ENCODE assay signal across 30 mouse cellular contexts in the genomic region with DNA sequence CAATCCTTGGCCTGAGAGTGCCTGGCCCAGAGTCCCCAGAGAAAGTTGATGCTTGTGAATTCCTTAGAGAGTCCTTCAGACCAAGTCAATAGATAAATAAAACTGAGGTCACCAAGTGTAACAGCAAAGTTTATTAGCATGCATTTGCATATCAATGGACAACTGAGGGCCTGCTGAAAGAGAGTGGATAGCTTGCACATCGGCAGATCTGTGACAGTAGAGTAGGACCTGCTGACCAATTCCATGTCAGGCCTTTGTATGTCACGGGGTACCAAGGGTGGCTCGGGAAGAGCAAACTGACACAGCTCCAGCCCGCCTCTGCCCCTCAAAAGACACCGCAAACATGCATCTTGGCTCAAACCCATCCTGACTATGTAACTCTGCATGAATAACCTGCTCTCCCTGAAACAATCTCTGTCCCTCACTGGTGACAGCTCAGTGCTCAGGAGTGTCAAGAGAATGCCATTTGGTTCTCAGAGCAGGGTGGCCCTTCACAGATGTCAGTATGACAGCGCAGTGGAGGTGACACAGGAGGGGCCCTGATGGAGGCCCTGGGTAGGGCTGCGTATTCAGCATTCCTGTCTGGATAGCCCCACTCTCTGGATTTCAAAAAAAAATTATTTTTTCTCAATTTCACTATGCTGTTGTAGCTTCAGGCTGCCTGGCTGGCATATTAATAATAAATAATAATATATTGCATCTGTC.
DNase-seq lines count a peak whose midpoint lies in the region; ATAC-seq and TF ChIP-seq lines count a peak whose summit lies in the region.
"Had no signal": no experiment of that assay in that cellular context is flagged by ENCODE, and none has a peak within 500 bp of the region (broad histone marks: within the 10 kb centered on the region; RNA-seq: fewer than 3 reads in every experiment).

No protein-coding gene starts in this region.

- 0 out of 2 replicates have a peak, but pooled peaks have one; percentile 29 for ATAC-seq in embryonic facial prominence, embryonic 11.5 days (replicated peaks; ENCODE audit: insufficient number of reproducible peaks, low FRiP score, low TSS enrichment, low read depth)
- peak; percentile 68 for ATAC-seq in hindbrain, embryonic 11.5 days (ENCODE audit: low FRiP score)
- no peak for ATAC-seq in hindbrain, postnatal 0 days
- ATAC-seq in neural tube, embryonic 12.5 days (ENCODE audit: low FRiP score, low read depth), result 0 out of 2 replicates have a peak, but pooled peaks have one; percentile 30
- no peak for ATAC-seq in neural tube, embryonic 15.5 days (ENCODE audit: low FRiP score)
- ATAC-seq: inflammation-experienced regulatory T-cells, adult 6 months; Patski had no signal

- H3K9ac ChIP-seq in embryonic facial prominence, embryonic 11.5 days (replicated peaks; ENCODE audit: low read length), result no peak overlapping the region
- no peak overlapping the region for H3K9ac ChIP-seq in hindbrain, embryonic 11.5 days (ENCODE audit: low read depth, low read length)
- H3K9ac ChIP-seq in hindbrain, postnatal 0 days (replicated peaks; ENCODE audit: low read length), result no peak overlapping the region
- no peak overlapping the region for H3K9ac ChIP-seq in neural tube, embryonic 12.5 days
- H3K9ac ChIP-seq in neural tube, embryonic 15.5 days (replicated peaks), result no peak overlapping the region
- H3K9ac ChIP-seq: embryonic facial prominence, embryonic 15.5 days; kidney, embryonic 15.5 days; limb, embryonic 13.5 days; lung, embryonic 15.5 days had no signal

- no peak for DNase-seq in embryonic facial prominence, embryonic 11.5 days (ENCODE audit: low spot score)
- no peak for DNase-seq in embryonic facial prominence, embryonic 10.5 days (ENCODE audit: low spot score)
- no peak for DNase-seq in hindbrain, embryonic 11.5 days (ENCODE audit: low spot score)
- no peak for DNase-seq in hindbrain, postnatal 0 days (ENCODE audit: low spot score)
- DNase-seq in cerebellum, adult 18-20 months, result no peak
- no peak for DNase-seq in kidney, postnatal 36 days
- DNase-seq: adrenal gland, postnatal 25 days; gastrocnemius, postnatal 25 days; heart, adult 18-20 months; heart, postnatal 36 days; kidney, adult 11 months; kidney, postnatal 25 days; right cerebral cortex, postnatal 4 days; thymus, adult 18-20 months; thymus, postnatal 36 days had no signal

- no peak overlapping the region for H3K4me2 ChIP-seq in embryonic facial prominence, embryonic 11.5 days (ENCODE audit: low read depth, low read length)
- no peak overlapping the region for H3K4me2 ChIP-seq in hindbrain, embryonic 11.5 days (replicated peaks; ENCODE audit: low read depth, low read length)
- H3K4me2 ChIP-seq in hindbrain, postnatal 0 days (ENCODE audit: low read depth, low read length), result no peak overlapping the region
- H3K4me2 ChIP-seq in neural tube, embryonic 12.5 days (replicated peaks), result no peak overlapping the region
- no peak overlapping the region for H3K4me2 ChIP-seq in neural tube, embryonic 15.5 days
- H3K4me2 ChIP-seq: embryonic facial prominence, embryonic 15.5 days; heart, embryonic 11.5 days; kidney, embryonic 15.5 days; limb, embryonic 13.5 days; liver, embryonic 11.5 days; lung, embryonic 15.5 days had no signal

- no peak overlapping the region for H3K27ac ChIP-seq in embryonic facial prominence, embryonic 11.5 days (replicated peaks; ENCODE audit: low read depth, low read length)
- H3K27ac ChIP-seq in embryonic facial prominence, embryonic 10.5 days (replicated peaks), result no peak overlapping the region
- no peak overlapping the region for H3K27ac ChIP-seq in hindbrain, embryonic 11.5 days (ENCODE audit: low read depth, low read length)
- no peak overlapping the region for H3K27ac ChIP-seq in hindbrain, postnatal 0 days
- no peak overlapping the region for H3K27ac ChIP-seq in neural tube, embryonic 12.5 days
- H3K27ac ChIP-seq in neural tube, embryonic 15.5 days (replicated peaks), result no peak overlapping the region
- H3K27ac ChIP-seq: embryonic facial prominence, embryonic 15.5 days; kidney, embryonic 15.5 days; layer of hippocampus, adult 2 months; left cerebral cortex, adult 2 months; limb, embryonic 13.5 days; lung, embryonic 15.5 days; midbrain, embryonic 10.5 days; stomach, postnatal 0 days had no signal

- H3K4me3 ChIP-seq in embryonic facial prominence, embryonic 11.5 days (ENCODE audit: low read depth, low read length), result no peak overlapping the region
- no peak overlapping the region for H3K4me3 ChIP-seq in embryonic facial prominence, embryonic 10.5 days
- no peak overlapping the region for H3K4me3 ChIP-seq in hindbrain, embryonic 11.5 days (ENCODE audit: low read depth, low read length)
- H3K4me3 ChIP-seq in hindbrain, postnatal 0 days (ENCODE audit: low read length), result no peak overlapping the region
- H3K4me3 ChIP-seq in neural tube, embryonic 12.5 days, result no peak overlapping the region
- no peak overlapping the region for H3K4me3 ChIP-seq in neural tube, embryonic 15.5 days (replicated peaks)
- H3K4me3 ChIP-seq: embryonic facial prominence, embryonic 15.5 days; kidney, embryonic 15.5 days; layer of hippocampus, adult 2 months; left cerebral cortex, adult 2 months; limb, embryonic 13.5 days; lung, embryonic 15.5 days; midbrain, embryonic 10.5 days had no signal

- no peaks in the 10 kb centered on the region for H3K4me1 ChIP-seq in embryonic facial prominence, embryonic 11.5 days (ENCODE audit: control insufficient read depth, insufficient read depth, low read length)
- peaks cover 17% of the 10 kb centered on the region; the same call in 1 of the 2 replicates for H3K4me1 ChIP-seq in embryonic facial prominence, embryonic 10.5 days
- H3K4me1 ChIP-seq in hindbrain, embryonic 11.5 days (replicated peaks; ENCODE audit: control insufficient read depth, insufficient read depth, low read length), result 0 out of 2 replicates have a peak, but pooled peaks cover 7% of the 10 kb centered on the region
- peaks cover 11% of the 10 kb centered on the region; the same call in 1 of the 2 replicates for H3K4me1 ChIP-seq in hindbrain, postnatal 0 days (ENCODE audit: insufficient read depth, low read length)
- peaks cover 9% of the 10 kb centered on the region for H3K4me1 ChIP-seq in neural tube, embryonic 12.5 days
- peaks cover 41% of the 10 kb centered on the region for H3K4me1 ChIP-seq in neural tube, embryonic 15.5 days
- H3K4me1 ChIP-seq: embryonic facial prominence, embryonic 15.5 days; lung, embryonic 15.5 days had no signal

- H3K9me3 ChIP-seq in embryonic facial prominence, embryonic 11.5 days (replicated peaks; ENCODE audit: control insufficient read depth, low read length), result no peaks in the 10 kb centered on the region
- no peaks in the 10 kb centered on the region for H3K9me3 ChIP-seq in embryonic facial prominence, embryonic 10.5 days
- no peaks in the 10 kb centered on the region for H3K9me3 ChIP-seq in hindbrain, embryonic 11.5 days (ENCODE audit: control insufficient read depth, low read length)
- H3K9me3 ChIP-seq in hindbrain, postnatal 0 days (ENCODE audit: low read length), result no peaks in the 10 kb centered on the region
- H3K9me3 ChIP-seq in neural tube, embryonic 12.5 days, result no peaks in the 10 kb centered on the region
- H3K9me3 ChIP-seq in neural tube, embryonic 15.5 days (replicated peaks), result no peaks in the 10 kb centered on the region
- H3K9me3 ChIP-seq: embryonic facial prominence, embryonic 15.5 days; kidney, embryonic 15.5 days; limb, embryonic 13.5 days; lung, embryonic 15.5 days; midbrain, embryonic 10.5 days had no signal

- WGBS in embryonic facial prominence, embryonic 11.5 days, result 82% methylated on average over 7 of the region's 7 CpGs
- WGBS in embryonic facial prominence, embryonic 10.5 days, result 70% methylated on average over 7 of the region's 7 CpGs
- 44% methylated on average over 7 of the region's 7 CpGs for WGBS in hindbrain, embryonic 11.5 days
- 35% methylated on average over 7 of the region's 7 CpGs for WGBS in hindbrain, postnatal 0 days
- 39% methylated on average over 7 of the region's 7 CpGs for WGBS in neural tube, embryonic 12.5 days
- 51% methylated on average over 7 of the region's 7 CpGs for WGBS in neural tube, embryonic 15.5 days

- no peaks in the 10 kb centered on the region for H3K36me3 ChIP-seq in embryonic facial prominence, embryonic 11.5 days (replicated peaks; ENCODE audit: control insufficient read depth, insufficient read depth, low read depth, low read length)
- H3K36me3 ChIP-seq in embryonic facial prominence, embryonic 10.5 days (replicated peaks), result no peaks in the 10 kb centered on the region
- H3K36me3 ChIP-seq in hindbrain, embryonic 11.5 days (ENCODE audit: control insufficient read depth, insufficient read depth, low read length), result no peaks in the 10 kb centered on the region
- H3K36me3 ChIP-seq in hindbrain, postnatal 0 days (ENCODE audit: insufficient read depth, low read length), result no peaks in the 10 kb centered on the region
- H3K36me3 ChIP-seq in neural tube, embryonic 12.5 days, result no peaks in the 10 kb centered on the region
- H3K36me3 ChIP-seq in neural tube, embryonic 15.5 days, result no peaks in the 10 kb centered on the region
- H3K36me3 ChIP-seq: embryonic facial prominence, embryonic 15.5 days; kidney, embryonic 15.5 days; limb, embryonic 13.5 days; lung, embryonic 15.5 days; midbrain, embryonic 10.5 days had no signal

- no peaks in the 10 kb centered on the region for H3K27me3 ChIP-seq in embryonic facial prominence, embryonic 11.5 days (ENCODE audit: control insufficient read depth, insufficient read depth, low read length)
- H3K27me3 ChIP-seq in embryonic facial prominence, embryonic 10.5 days (replicated peaks; ENCODE audit: low read depth, poor library complexity, severe bottlenecking), result peaks cover 5% of the 10 kb centered on the region
- H3K27me3 ChIP-seq in hindbrain, embryonic 11.5 days (ENCODE audit: control insufficient read depth, insufficient read depth, low read length), result no peaks in the 10 kb centered on the region
- no peaks in the 10 kb centered on the region for H3K27me3 ChIP-seq in hindbrain, postnatal 0 days (ENCODE audit: insufficient read depth, low read length)
- H3K27me3 ChIP-seq in neural tube, embryonic 12.5 days (replicated peaks), result peaks cover 3% of the 10 kb centered on the region; the same call in 1 of the 2 replicates
- no peaks in the 10 kb centered on the region; the same call in 1 of the 2 replicates for H3K27me3 ChIP-seq in neural tube, embryonic 15.5 days (replicated peaks)
- H3K27me3 ChIP-seq: CH12.LX; embryonic facial prominence, embryonic 15.5 days had no signal

- TF ChIP-seq CTCF in hindbrain, postnatal 0 days (IDR thresholded peaks at IDR 0.05; ENCODE audit: low read depth), result no peak

Comparison
In these comparisons a context has a peak if more than half of its experiments do, and no peak if none do; other contexts are left out.
1. ATAC-seq: peak in embryonic facial prominence, embryonic 11.5 days (single experiment), hindbrain, embryonic 11.5 days (single experiment) and neural tube, embryonic 12.5 days (single experiment); none in hindbrain, postnatal 0 days (single experiment) and neural tube, embryonic 15.5 days (single experiment).